Mouse (Mus musculus) liver, embryonic 14.5 days (tissue): ENCODE results near the gene Fanci.

ENCODE experiments used
- CTCF ChIP-seq: IDR thresholded peaks from 2 replicates; pipeline ENCODE4 v1.5.1; 2016; ENCODE audit warnings: antibody characterized with exemption, low read depth, control low read depth
- EP300 ChIP-seq: IDR thresholded peaks from 2 replicates; pipeline ENCODE4 v1.6.1; 2016; ENCODE audit warnings: antibody characterized with exemption, low read depth

DNA sequence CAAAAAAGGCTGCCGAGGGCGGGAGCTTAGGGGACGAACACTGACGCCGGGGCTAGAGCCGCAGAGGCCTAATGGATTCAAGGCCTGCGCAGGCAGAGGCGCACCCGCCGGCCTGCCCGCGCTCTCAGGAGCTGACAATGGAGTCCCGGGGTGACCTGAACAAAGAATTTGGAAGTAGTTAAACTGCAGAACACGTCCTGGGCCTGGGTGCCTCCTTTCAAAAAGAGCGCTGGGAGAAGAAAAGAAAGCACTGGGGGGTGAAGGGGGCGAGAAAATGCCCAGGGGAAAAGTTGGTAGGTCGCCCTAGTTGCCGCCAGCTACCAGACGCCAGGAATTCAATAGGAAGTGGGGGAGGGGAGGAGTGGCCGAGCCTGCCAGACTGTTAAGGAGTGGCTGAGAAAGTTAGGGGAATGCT lies 106.0 kb downstream of the Fanci start:
- TF ChIP-seq CTCF: no peak
- no peak for TF ChIP-seq EP300
